10 mouse cellular contexts compared by ENCODE assay signal in the genomic region with DNA sequence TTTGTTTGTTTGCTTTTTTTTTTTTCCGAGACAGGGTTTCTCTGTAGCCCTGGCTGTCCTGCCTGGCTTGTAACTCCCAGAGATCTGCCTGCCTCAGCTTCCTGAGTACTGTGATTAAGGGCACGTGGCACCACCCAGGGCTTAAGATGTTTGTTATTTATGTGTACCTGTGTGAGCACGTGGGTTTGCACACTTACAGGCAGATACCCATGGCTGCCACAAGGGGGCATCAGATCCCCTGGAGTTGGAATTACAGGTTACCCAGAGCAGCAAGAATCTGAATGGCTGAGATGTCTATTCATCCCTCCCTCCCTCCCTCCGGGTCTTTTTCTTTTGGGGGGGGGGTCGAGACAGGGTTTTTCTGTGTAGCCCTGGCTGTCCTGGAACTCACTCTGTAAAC. TPM values are rescaled to one million over a fixed set of nuclear protein-coding genes. Genes with fewer than 3 reads are reported as not detected.
A peak's percentile ranks its signal among the peaks of the same experiment; 100 is the strongest.
DNase-seq lines count a peak whose midpoint lies in the region; ATAC-seq and TF ChIP-seq lines count a peak whose summit lies in the region.
"Had no signal": no experiment of that assay in that cellular context is flagged by ENCODE, and none has a peak within 500 bp of the region (broad histone marks: within the 10 kb centered on the region; RNA-seq: fewer than 3 reads in every experiment).

No protein-coding gene starts in this region.

- TF ChIP-seq CTCF in embryonic fibroblast, embryonic 13.5 days (IDR thresholded peaks at IDR 0.05; ENCODE audit: borderline replicate concordance, insufficient read depth, low read length): 0 out of 2 replicates have a peak, but pooled peaks have one; percentile 31

- no peak for ATAC-seq in kidney, embryonic 14.5 days (ENCODE audit: low FRiP score, low TSS enrichment)

- peak; percentile 31 for DNase-seq in kidney, adult 11 months
- peak; percentile 24 to 47 for DNase-seq in CD8-positive naive resting alpha-beta T cell, adult 2 months (ENCODE audit: low read depth in 2 of 2, low spot score in 2 of 2)
- peak; percentile 67 for DNase-seq in adrenal gland, postnatal 14 days
- DNase-seq in limb, embryonic 10.5 days (ENCODE audit: low spot score): peak; percentile 45
- DNase-seq in right cerebral cortex, postnatal 4 days: peak; percentile 8
- no peak for DNase-seq in frontal cortex, postnatal 14 days (ENCODE audit: low spot score in 2 of 2)

- no peaks in the 10 kb centered on the region for H3K27me3 ChIP-seq in kidney, embryonic 14.5 days (ENCODE audit: control insufficient read depth, insufficient read depth, low read length)
- peaks cover 66% of the 10 kb centered on the region for H3K27me3 ChIP-seq in limb, embryonic 10.5 days (ENCODE audit: low read depth, poor library complexity, severe bottlenecking)

- no peak overlapping the region for H3K27ac ChIP-seq in kidney, embryonic 14.5 days (ENCODE audit: low read depth, low read length)
- H3K27ac ChIP-seq in embryonic fibroblast, embryonic 13.5 days (ENCODE audit: insufficient read depth, low read length): no peak overlapping the region
- H3K27ac ChIP-seq in limb, embryonic 10.5 days: no peak overlapping the region
- H3K27ac ChIP-seq: limb, embryonic 12.5 days had no signal

- H3K4me2 ChIP-seq in kidney, embryonic 14.5 days (replicated peaks; ENCODE audit: low read depth, low read length): no peak overlapping the region
- H3K4me2 ChIP-seq: limb, embryonic 12.5 days had no signal

- no peak overlapping the region for H3K9ac ChIP-seq in kidney, embryonic 14.5 days (ENCODE audit: low read depth, low read length)
- H3K9ac ChIP-seq: limb, embryonic 12.5 days had no signal

- H3K9me3 ChIP-seq in kidney, embryonic 14.5 days (ENCODE audit: control insufficient read depth, low read length): no peaks in the 10 kb centered on the region
- no peaks in the 10 kb centered on the region for H3K9me3 ChIP-seq in limb, embryonic 10.5 days (replicated peaks)
- H3K9me3 ChIP-seq: limb, embryonic 12.5 days had no signal

- TF ChIP-seq POLR2A in embryonic fibroblast, embryonic 13.5 days (IDR thresholded peaks at IDR 0.05; ENCODE audit: low read depth, low read length): no peak

- H3K4me3 ChIP-seq in kidney, embryonic 14.5 days (ENCODE audit: low read length): no peak overlapping the region
- H3K4me3 ChIP-seq in embryonic fibroblast, embryonic 13.5 days (ENCODE audit: insufficient read depth, low read length): no peak overlapping the region
- H3K4me3 ChIP-seq in limb, embryonic 10.5 days: no peak overlapping the region
- H3K4me3 ChIP-seq: erythroblast, embryonic 14.5 days; limb, embryonic 12.5 days had no signal

- no peaks in the 10 kb centered on the region for H3K4me1 ChIP-seq in kidney, embryonic 14.5 days (ENCODE audit: control insufficient read depth, insufficient read depth, low read length)
- H3K4me1 ChIP-seq in embryonic fibroblast, embryonic 13.5 days (ENCODE audit: control insufficient read depth, insufficient read depth, low read length): no peaks in the 10 kb centered on the region
- H3K4me1 ChIP-seq in limb, embryonic 10.5 days: no peaks in the 10 kb centered on the region
- H3K4me1 ChIP-seq: limb, embryonic 12.5 days had no signal

- WGBS in kidney, embryonic 14.5 days: 75% methylated on average over 5 of the region's 5 CpGs
- WGBS in limb, embryonic 10.5 days: 69% methylated on average over 5 of the region's 5 CpGs

- H3K36me3 ChIP-seq in kidney, embryonic 14.5 days (ENCODE audit: control insufficient read depth, insufficient read depth, low read length): no peaks in the 10 kb centered on the region
- H3K36me3 ChIP-seq in limb, embryonic 10.5 days: peaks cover 27% of the 10 kb centered on the region

RNA-seq across cellular contexts. Expression of a gene that starts 22.8 kb away (rescaled TPM):
- polyA plus RNA-seq in kidney, embryonic 14.5 days (2014; fragmentation: Nextera tagmentation; extraction: Ambion mirVana): 47.4 and 58.2 TPM in 2 replicates
- total RNA-seq in adrenal gland, postnatal 14 days (2021): 18.7 and 19.7 TPM in 2 replicates
- polyA plus RNA-seq in embryonic fibroblast, embryonic 13.5 days (2011; ENCODE audit: insufficient read length, low read depth, missing spikeins): 29.6 and 34.5 TPM in 2 replicates
- polyA plus RNA-seq in limb, embryonic 10.5 days (2016; fragmentation: Nextera tagmentation; extraction: Ambion mirVana): 95.7 and 111 TPM in 2 replicates

Comparison
In these comparisons a context has a peak if more than half of its experiments do, and no peak if none do; other contexts are left out.
1. DNase-seq: peak in kidney, adult 11 months (single experiment), CD8-positive naive resting alpha-beta T cell, adult 2 months (2 of 2), adrenal gland, postnatal 14 days (single experiment), limb, embryonic 10.5 days (single experiment) and right cerebral cortex, postnatal 4 days (single experiment); none in frontal cortex, postnatal 14 days (0 of 2).